Mouse (Mus musculus) urinary bladder, postnatal 10 days (tissue): Measurements from ENCODE around the gene Fgfr2.

ENCODE experiments used
- DNase-seq: peaks from one replicate; pipeline ENCODE4 v3.0.0; 2022; ENCODE audit warnings: low spot score

The Fgfr2 gene

GRCm38 (mm10) chr7:132328648-132329047, 794.5 kb downstream of the Fgfr2 start:
- DNase-seq, result no peak

- peak; percentile 29 for DNase-seq
Observed at GRCm38 (mm10) chr7:132325549-132326331, 797.4 kb downstream of the Fgfr2 start.

- no peak for DNase-seq
Observed at GRCm38 (mm10) chr7:132323430-132323829, 799.7 kb downstream of the Fgfr2 start.

GRCm38 (mm10) chr7:132321392-132321958, 801.7 kb downstream of the Fgfr2 start:
- no peak for DNase-seq

- no peak for DNase-seq
Observed at GRCm38 (mm10) chr7:132317036-132317541, 806.1 kb downstream of the Fgfr2 start, which contains the start of gene Chst15. Gene Chst15, minus strand, starts transcription at chr7:132317228.

- no peak for DNase-seq
Observed at GRCm38 (mm10) chr7:132316101-132317035, 806.8 kb downstream of the Fgfr2 start.

- no peak for DNase-seq
Observed at GRCm38 (mm10) chr7:132315149-132316091, 807.7 kb downstream of the Fgfr2 start.

- DNase-seq, result no peak
Observed at GRCm38 (mm10) chr7:132312396-132312795, 810.8 kb downstream of the Fgfr2 start.

- no peak for DNase-seq
Observed at GRCm38 (mm10) chr7:132308537-132309191, 814.5 kb downstream of the Fgfr2 start.

GRCm38 (mm10) chr7:132307722-132308271, 815.4 kb downstream of the Fgfr2 start:
- DNase-seq, result no peak

GRCm38 (mm10) chr7:132306671-132307412, 816.3 kb downstream of the Fgfr2 start:
- no peak for DNase-seq

- DNase-seq, result no peak
Observed at GRCm38 (mm10) chr7:132305492-132306375, 817.4 kb downstream of the Fgfr2 start.

GRCm38 (mm10) chr7:132304424-132305085, 818.6 kb downstream of the Fgfr2 start:
- DNase-seq, result no peak

- DNase-seq, result no peak
Observed at GRCm38 (mm10) chr7:132303988-132304387, 819.2 kb downstream of the Fgfr2 start.

GRCm38 (mm10) chr7:132302508-132303241, 820.5 kb downstream of the Fgfr2 start:
- no peak for DNase-seq

- no peak for DNase-seq
Observed at GRCm38 (mm10) chr7:132299661-132300210, 823.4 kb downstream of the Fgfr2 start.
